In genomic region chr1:93478586-93479475, GRCm38 (mm10) we compare ENCODE assay signal across 8 mouse cellular contexts. TPM values are rescaled to one million over a fixed set of nuclear protein-coding genes. Genes with fewer than 3 reads are reported as not detected.
DNase-seq lines count a peak whose midpoint lies in the region; ATAC-seq and TF ChIP-seq lines count a peak whose summit lies in the region.

Gene Hdlbp (minus strand): TSS chr1:93478815.

- ATAC-seq in erythroid progenitor cell, adult 5-6 weeks (replicated peaks; ENCODE audit: low FRiP score, poor library complexity, severe bottlenecking), result peak; percentile 86
- ATAC-seq in heart, embryonic 12.5 days (ENCODE audit: insufficient number of reproducible peaks, low FRiP score), result peak; percentile 97
- ATAC-seq in kidney, postnatal 0 days (replicated peaks; ENCODE audit: low FRiP score, low read depth), result peak; percentile 94
- peak; percentile 89 for ATAC-seq in liver, embryonic 11.5 days (replicated peaks; ENCODE audit: low FRiP score)
- ATAC-seq in stomach, embryonic 14.5 days (ENCODE audit: insufficient number of reproducible peaks, insufficient read depth, low FRiP score, low read depth), result peak; percentile 94

- DNase-seq in CD4-positive helper T cell, adult 2 months (ENCODE audit: low read depth, low spot score), result peak; percentile 100
- peak; percentile 98 for DNase-seq in brain, embryonic 18.5 days (ENCODE audit: low read depth, low spot score)
- peak; percentile 99 for DNase-seq in kidney, postnatal 0 days (ENCODE audit: low spot score)
- DNase-seq in liver, embryonic 11.5 days (ENCODE audit: low spot score), result peak; percentile 98
- DNase-seq in naive thymus-derived CD4-positive, alpha-beta T cell, adult 2 months (ENCODE audit: low read depth), result peak; percentile 99

- no peaks in the 10 kb centered on the region for H3K9me3 ChIP-seq in heart, embryonic 12.5 days (replicated peaks)
- H3K9me3 ChIP-seq in kidney, postnatal 0 days (replicated peaks; ENCODE audit: low read length), result no peaks in the 10 kb centered on the region
- H3K9me3 ChIP-seq in liver, embryonic 11.5 days (ENCODE audit: control insufficient read depth, low read length), result no peaks in the 10 kb centered on the region
- H3K9me3 ChIP-seq in stomach, embryonic 14.5 days (ENCODE audit: control insufficient read depth, low read depth, low read length), result no peaks in the 10 kb centered on the region

- H3K27me3 ChIP-seq in heart, embryonic 12.5 days (replicated peaks), result no peaks in the 10 kb centered on the region
- H3K27me3 ChIP-seq in kidney, postnatal 0 days (ENCODE audit: insufficient read depth, low read length), result no peaks in the 10 kb centered on the region
- no peaks in the 10 kb centered on the region for H3K27me3 ChIP-seq in liver, embryonic 11.5 days (replicated peaks; ENCODE audit: control insufficient read depth, insufficient read depth, low read length)
- H3K27me3 ChIP-seq in stomach, embryonic 14.5 days (ENCODE audit: control insufficient read depth, insufficient read depth, low read length), result no peaks in the 10 kb centered on the region

- peaks cover 12% of the 10 kb centered on the region for H3K4me1 ChIP-seq in heart, embryonic 12.5 days (replicated peaks)
- H3K4me1 ChIP-seq in kidney, postnatal 0 days (replicated peaks; ENCODE audit: insufficient read depth, low read length), result peaks cover 3% of the 10 kb centered on the region; the same call in 1 of the 2 replicates
- H3K4me1 ChIP-seq in liver, embryonic 11.5 days (replicated peaks; ENCODE audit: control insufficient read depth, insufficient read depth, low read length), result peaks cover 10% of the 10 kb centered on the region
- no peaks in the 10 kb centered on the region for H3K4me1 ChIP-seq in stomach, embryonic 14.5 days (ENCODE audit: control insufficient read depth, insufficient read depth, low read length)

- no peaks in the 10 kb centered on the region for H3K36me3 ChIP-seq in heart, embryonic 12.5 days
- no peaks in the 10 kb centered on the region for H3K36me3 ChIP-seq in kidney, postnatal 0 days (ENCODE audit: insufficient read depth, low read length)
- no peaks in the 10 kb centered on the region for H3K36me3 ChIP-seq in liver, embryonic 11.5 days (ENCODE audit: control insufficient read depth, insufficient read depth, low read length)
- H3K36me3 ChIP-seq in stomach, embryonic 14.5 days (ENCODE audit: control insufficient read depth, insufficient read depth, low read length), result no peaks in the 10 kb centered on the region

- no peak for TF ChIP-seq CTCF in kidney, postnatal 0 days (IDR thresholded peaks at IDR 0.05; ENCODE audit: low read depth)

- H3K4me2 ChIP-seq in heart, embryonic 12.5 days, result peak within 1 kb of the TSS; percentile 81
- H3K4me2 ChIP-seq in kidney, postnatal 0 days (ENCODE audit: low read length), result peak within 1 kb of the TSS; percentile 78
- H3K4me2 ChIP-seq in liver, embryonic 11.5 days, result peak within 1 kb of the TSS; percentile 80
- peak within 1 kb of the TSS; percentile 60 for H3K4me2 ChIP-seq in stomach, embryonic 14.5 days (replicated peaks; ENCODE audit: low read depth, low read length)

- WGBS in heart, embryonic 12.5 days, result under 1% methylated on average over 74 of the region's 74 CpGs
- WGBS in kidney, postnatal 0 days, result under 1% methylated on average over 72 of the region's 74 CpGs
- WGBS in liver, embryonic 11.5 days, result 1% methylated on average over 74 of the region's 74 CpGs
- under 1% methylated on average over 74 of the region's 74 CpGs for WGBS in stomach, embryonic 14.5 days

- H3K9ac ChIP-seq in heart, embryonic 12.5 days, result peak within 1 kb of the TSS; percentile 94
- peak within 1 kb of the TSS; percentile 81 for H3K9ac ChIP-seq in kidney, postnatal 0 days (ENCODE audit: low read depth, low read length)
- peak within 1 kb of the TSS; percentile 93 for H3K9ac ChIP-seq in liver, embryonic 11.5 days (ENCODE audit: low read depth, low read length)
- peak within 1 kb of the TSS; percentile 86 for H3K9ac ChIP-seq in stomach, embryonic 14.5 days (replicated peaks; ENCODE audit: low read depth, low read length)

- H3K27ac ChIP-seq in heart, embryonic 12.5 days (ENCODE audit: poor library complexity, severe bottlenecking), result peak within 1 kb of the TSS; percentile 97
- peak within 1 kb of the TSS; percentile 97 for H3K27ac ChIP-seq in kidney, postnatal 0 days
- peak within 1 kb of the TSS; percentile 96 for H3K27ac ChIP-seq in liver, embryonic 11.5 days (ENCODE audit: low read depth, low read length)
- peak within 1 kb of the TSS; percentile 95 for H3K27ac ChIP-seq in stomach, embryonic 14.5 days (ENCODE audit: low read length)

- peak within 1 kb of the TSS; percentile 89 for H3K4me3 ChIP-seq in heart, embryonic 12.5 days
- peak within 1 kb of the TSS; percentile 74 for H3K4me3 ChIP-seq in kidney, postnatal 0 days (replicated peaks; ENCODE audit: low read depth, low read length)
- H3K4me3 ChIP-seq in liver, embryonic 11.5 days (ENCODE audit: low read depth, low read length), result peak within 1 kb of the TSS; percentile 73
- H3K4me3 ChIP-seq in stomach, embryonic 14.5 days (ENCODE audit: low read depth, low read length), result peak within 1 kb of the TSS; percentile 80

RNA-seq across cellular contexts. Expression of gene Hdlbp, which starts in this region (rescaled TPM):
- 65.8 and 68.8 TPM in 2 replicates for total RNA-seq in erythroid progenitor cell, adult 5-6 weeks (2015; ENCODE audit: low replicate concordance)
- total RNA-seq in erythroid progenitor cell, adult 5-6 weeks (2017; ENCODE audit: low replicate concordance), result 40.5 and 51.6 TPM in 2 replicates
- polyA plus RNA-seq in heart, embryonic 12.5 days (2016; fragmentation: Nextera tagmentation; extraction: Ambion mirVana), result 166 and 168 TPM in 2 replicates
- 151 and 160 TPM in 2 replicates for polyA plus RNA-seq in kidney, postnatal 0 days (2015; fragmentation: Nextera tagmentation; extraction: Ambion mirVana)
- 106 and 113 TPM in 2 replicates for polyA plus RNA-seq in liver, embryonic 11.5 days (2014; fragmentation: Nextera tagmentation; extraction: Ambion mirVana)
- 197 and 219 TPM in 2 replicates for polyA plus RNA-seq in stomach, embryonic 14.5 days (2014; fragmentation: Nextera tagmentation; extraction: Ambion mirVana)

Comparison
In these comparisons a context has a peak if more than half of its experiments do, and no peak if none do; other contexts are left out.
1. Peak in every context shown above with its lines: DNase-seq, ATAC-seq, H3K4me3 ChIP-seq and H3K27ac ChIP-seq.